Mouse (Mus musculus) cerebellum, adult 2 months (tissue): ENCODE data around the gene Grb14. TPM values are rescaled to one million over a fixed set of nuclear protein-coding genes. Genes with fewer than 3 reads are reported as not detected.

ENCODE experiments used
- DNase-seq, 2 experiments: peaks; one replicate each; pipeline ENCODE4 v3.0.0; 2021
- H3K27ac ChIP-seq: fragments of 200-500 bp; 2 replicates; pipeline ENCODE4 v1.5.1; 2012; ENCODE audit warnings: low read length, control low read depth, inconsistent platforms; ENCODE audit not compliant: insufficient read depth
- H3K27me3 ChIP-seq: fragments of 200-500 bp; 2 replicates; pipeline ENCODE4 v1.6.1; 2012; ENCODE audit warnings: inconsistent platforms, mild to moderate bottlenecking, low read length, moderate library complexity; ENCODE audit not compliant: control insufficient read depth, insufficient read depth
- H3K4me1 ChIP-seq: fragments of 200-500 bp; 2 replicates; pipeline ENCODE4 v1.6.1; 2011; ENCODE audit warnings: low read length; ENCODE audit not compliant: control insufficient read depth, insufficient read depth
- H3K4me3 ChIP-seq: fragments of 200-500 bp; replicated peaks from 2 replicates; pipeline ENCODE3; 2011; ENCODE audit warnings: mild to moderate bottlenecking, low read depth, low read length, control low read depth; ENCODE audit not compliant: insufficient read depth
- CTCF ChIP-seq: fragments of 200-500 bp; IDR thresholded peaks from 2 replicates; pipeline ENCODE4 v1.5.1; 2011; ENCODE audit warnings: low read depth, mild to moderate bottlenecking, control low read depth, low read length, moderate library complexity, borderline replicate concordance; ENCODE audit not compliant: insufficient read depth
- POLR2A ChIP-seq: fragments of 200-500 bp; IDR thresholded peaks from 2 replicates; pipeline ENCODE4 v1.6.1; 2011; ENCODE audit warnings: low read length, control low read depth, borderline replicate concordance; ENCODE audit not compliant: insufficient read depth
- WGBS: fragments of 180-500 bp; shearing (Covaris S2); methylation state at CpG from one replicate; pipeline ENCODE4 v1.1.7; 2018; 5-methylcytosine and 5-hydroxymethylcytosine counted together
- polyA plus RNA-seq: library from polyadenylated mRNA; depleted of rRNA; stranded (reverse); fragments of >200 nt; gene quantifications from 2 replicates; pipeline ENCODE4 v1.2.3, GENCODE M21; 2012; rRNA removed

The Grb14 gene
- 26.1 and 34.6 TPM in 2 replicates for polyA plus RNA-seq

DNA sequence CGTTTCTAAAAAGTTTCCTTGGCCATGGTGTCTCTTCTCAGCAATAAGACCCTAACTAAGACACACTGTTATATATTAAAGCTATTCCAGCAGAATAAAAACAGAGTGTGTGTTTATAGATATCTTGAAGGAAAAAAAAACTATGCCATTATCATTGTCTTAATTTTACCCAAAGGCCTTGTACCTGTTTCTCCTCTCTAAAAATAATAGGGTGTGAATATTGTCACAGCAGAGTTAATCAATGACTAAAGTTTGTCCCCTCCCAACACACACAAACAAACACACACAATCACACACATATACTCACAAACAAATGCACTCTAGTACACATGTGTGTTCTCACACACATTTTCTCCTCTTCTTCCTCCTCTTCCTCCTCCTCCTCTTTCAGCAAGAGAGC lies at the start of gene Grb14:
TSS of gene Grb14 (minus strand) at position 101 of the 400 bp plus-strand sequence.
- no peak within 1 kb of the TSS for H3K27ac ChIP-seq
- WGBS = 89% methylated on average over 1 of the region's 1 CpGs

GRCm38 (mm10) chr2:65072205-65072604 lies 47.4 kb upstream of the Grb14 start:
- no peak overlapping the region for H3K27ac ChIP-seq
- no peaks in the 10 kb centered on the region for H3K4me1 ChIP-seq
- DNase-seq = no peak
- WGBS = 59% methylated on average over 3 of the region's 3 CpGs
- no peak for TF ChIP-seq POLR2A
- no peak for TF ChIP-seq CTCF
- H3K4me3 ChIP-seq = no peak overlapping the region
- no peaks in the 10 kb centered on the region for H3K27me3 ChIP-seq

More for the DNA sequence above, at the start of gene Grb14:
- Histone ChIP-seq H3K4me3 (no peak within 1 kb of the TSS), H3K27me3 (no peaks in the 10 kb centered on the region), H3K4me1 (no peaks in the 10 kb centered on the region)
- TF ChIP-seq POLR2A = no peak
- TF ChIP-seq CTCF = no peak
- no peak for DNase-seq

GRCm38 (mm10) chr2:65053764-65054163 lies 29.0 kb upstream of the Grb14 start:
- 86% methylated on average over 2 of the region's 2 CpGs for WGBS
- Histone ChIP-seq H3K4me1 (0 out of 2 replicates have a peak, but pooled peaks cover 3% of the 10 kb centered on the region), H3K27ac (no peak overlapping the region), H3K27me3 (no peaks in the 10 kb centered on the region), H3K4me3 (no peak overlapping the region)
- no peak for TF ChIP-seq POLR2A
- no peak for TF ChIP-seq CTCF
- no peak for DNase-seq

- Histone ChIP-seq H3K4me3 (no peak overlapping the region), H3K4me1 (0 out of 2 replicates have a peak, but pooled peaks cover 3% of the 10 kb centered on the region), H3K27ac (no peak overlapping the region), H3K27me3 (no peaks in the 10 kb centered on the region)
- no peak for DNase-seq
- TF ChIP-seq CTCF (no peak), POLR2A (no peak)
- WGBS = 95% methylated on average over 6 of the region's 6 CpGs
These were observed 27.6 kb upstream of the Grb14 start for GRCm38 (mm10) chr2:65052191-65053012.

GRCm38 (mm10) chr2:65050776-65051175 lies 26.0 kb upstream of the Grb14 start:
- WGBS = 98% methylated on average over 3 of the region's 3 CpGs
- H3K4me3 ChIP-seq = no peak overlapping the region
- 0 out of 2 replicates have a peak, but pooled peaks cover 3% of the 10 kb centered on the region for H3K4me1 ChIP-seq
- H3K27ac ChIP-seq = no peak overlapping the region
- no peaks in the 10 kb centered on the region for H3K27me3 ChIP-seq
- no peak for TF ChIP-seq CTCF
- no peak for TF ChIP-seq POLR2A
- no peak for DNase-seq

GRCm38 (mm10) chr2:65048234-65049017 lies 23.6 kb upstream of the Grb14 start:
- WGBS = 38% methylated on average over 6 of the region's 6 CpGs
- H3K27ac ChIP-seq = no peak overlapping the region
- no peak overlapping the region for H3K4me3 ChIP-seq
- 0 out of 2 replicates have a peak, but pooled peaks cover 3% of the 10 kb centered on the region for H3K4me1 ChIP-seq
- H3K27me3 ChIP-seq = no peaks in the 10 kb centered on the region
- TF ChIP-seq POLR2A (no peak), CTCF (no peak)
- no peak for DNase-seq

DNA sequence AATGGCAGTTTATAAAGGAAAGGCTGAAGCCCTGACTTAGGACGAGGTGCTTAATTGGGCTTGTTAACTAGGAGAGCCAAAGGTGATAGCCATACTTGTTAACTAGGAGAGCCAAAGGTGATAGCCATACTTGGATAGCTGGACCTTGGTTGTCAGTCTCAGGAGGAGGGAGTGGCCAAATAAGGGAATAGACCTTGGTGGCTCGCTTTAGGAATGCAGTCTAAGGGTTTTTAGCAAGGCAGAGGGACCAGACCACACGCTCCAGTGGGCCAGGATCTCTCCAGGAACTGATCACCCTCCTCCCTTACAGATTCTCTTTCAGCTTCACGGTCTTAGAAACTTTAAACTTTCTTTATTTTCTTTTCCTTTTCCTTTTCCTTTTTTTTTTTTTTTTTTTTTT lies 13.4 kb upstream of the Grb14 start:
- Histone ChIP-seq H3K4me3 (no peak overlapping the region), H3K27me3 (no peaks in the 10 kb centered on the region), H3K27ac (no peak overlapping the region), H3K4me1 (no peaks in the 10 kb centered on the region)
- no peak for DNase-seq
- no peak for TF ChIP-seq POLR2A
- no peak for TF ChIP-seq CTCF
- 45% methylated on average over 4 of the region's 4 CpGs for WGBS

DNA sequence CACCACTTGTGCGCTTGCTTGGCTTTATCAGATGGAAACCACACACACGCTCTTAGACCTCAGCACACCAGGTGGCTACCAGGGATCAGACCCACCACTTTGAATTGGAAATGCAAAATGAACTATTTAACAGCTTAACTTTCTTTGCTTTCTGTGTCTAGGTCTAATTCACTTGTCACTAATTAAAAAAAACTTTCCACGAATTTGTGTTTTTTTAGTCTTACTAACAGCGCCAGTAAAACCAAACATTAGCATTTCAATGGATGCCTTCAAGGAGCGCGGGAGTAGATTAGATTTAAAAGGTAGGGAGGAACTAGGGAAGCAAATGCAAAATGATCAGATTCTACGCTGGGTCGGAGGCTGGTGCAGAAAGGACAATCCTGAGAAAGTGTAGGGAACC lies 12.8 kb upstream of the Grb14 start:
- WGBS = 43% methylated on average over 8 of the region's 8 CpGs
- no peak for DNase-seq
- no peak for TF ChIP-seq CTCF
- no peak for TF ChIP-seq POLR2A
- H3K4me3 ChIP-seq = no peak overlapping the region
- H3K4me1 ChIP-seq = no peaks in the 10 kb centered on the region
- no peaks in the 10 kb centered on the region for H3K27me3 ChIP-seq
- H3K27ac ChIP-seq = no peak overlapping the region
